Mouse (Mus musculus) regulatory T cell (primary cell): ENCODE data around the gene Mag.
"Not testable (repeated sequence)": the region's sequence is repeated elsewhere in the genome, so short reads cannot be mapped to it uniquely, and the experiment has no call there.

Experiments used
- in situ Hi-C: fragments of 300-600 bp; cut with MboI, MseI; formaldehyde crosslinking; loops from one replicate; pipeline ENCODE4 v1.15.1; 2025; ENCODE audit warnings: high pct_unique_total_duplicates

Mag gene

GRCm38 (mm10) chr7:30942365-30942764 lies 27.7 kb upstream of the Mag start:
- in situ Hi-C loops = not testable (repeated sequence)

GRCm38 (mm10) chr7:30940070-30940469 lies 25.4 kb upstream of the Mag start:
- in situ Hi-C loops = not testable (repeated sequence)

- in situ Hi-C loops = not testable (repeated sequence)
These were observed 20.9 kb upstream of the Mag start for GRCm38 (mm10) chr7:30935422-30936099.

GRCm38 (mm10) chr7:30924581-30924980 lies 9.9 kb upstream of the Mag start, which contains the start of gene Hamp2:
Gene Hamp2, minus strand, starts transcription at chr7:30924681.
- in situ Hi-C loops = not testable (repeated sequence)

GRCm38 (mm10) chr7:30924071-30924470 lies 9.4 kb upstream of the Mag start:
- in situ Hi-C loops = no loop called here

GRCm38 (mm10) chr7:30922490-30922889 lies 7.8 kb upstream of the Mag start:
- in situ Hi-C loops = not testable (repeated sequence)

- in situ Hi-C loops = no loop called here
These were observed 5.5 kb upstream of the Mag start for GRCm38 (mm10) chr7:30920217-30920616.

- in situ Hi-C loops = no loop called here
These were observed 2.5 kb upstream of the Mag start for GRCm38 (mm10) chr7:30917219-30917618.

- in situ Hi-C loops = no loop called here
These were observed 2.0 kb upstream of the Mag start for GRCm38 (mm10) chr7:30916713-30917112.

- in situ Hi-C loops = no loop called here
These were observed 4.9 kb downstream of the Mag start for GRCm38 (mm10) chr7:30909773-30910172.

- in situ Hi-C loops = no loop called here
These were observed 5.7 kb downstream of the Mag start for GRCm38 (mm10) chr7:30908992-30909431.

GRCm38 (mm10) chr7:30908277-30908991 lies 6.2 kb downstream of the Mag start:
- in situ Hi-C loops = no loop called here

- in situ Hi-C loops = no loop called here
These were observed 10.6 kb downstream of the Mag start for GRCm38 (mm10) chr7:30904042-30904441.

GRCm38 (mm10) chr7:30895217-30895616 lies 19.5 kb downstream of the Mag start:
- in situ Hi-C loops = no loop called here

- in situ Hi-C loops = no loop called here
These were observed 22.2 kb downstream of the Mag start for GRCm38 (mm10) chr7:30892515-30892914.

GRCm38 (mm10) chr7:30891746-30892145 lies 22.9 kb downstream of the Mag start:
- in situ Hi-C loops = no loop called here

- in situ Hi-C loops = no loop called here
These were observed 24.0 kb downstream of the Mag start for GRCm38 (mm10) chr7:30890681-30891080.

GRCm38 (mm10) chr7:30888786-30889185 lies 25.9 kb downstream of the Mag start:
- in situ Hi-C loops = no loop called here

- in situ Hi-C loops = no loop called here
These were observed 27.0 kb downstream of the Mag start for GRCm38 (mm10) chr7:30887568-30888188.

- in situ Hi-C loops = no loop called here
These were observed 27.8 kb downstream of the Mag start for GRCm38 (mm10) chr7:30886852-30887251.

GRCm38 (mm10) chr7:30884047-30884446 lies 30.6 kb downstream of the Mag start:
- in situ Hi-C loops = no loop called here

- in situ Hi-C loops = no loop called here
These were observed 33.3 kb downstream of the Mag start for GRCm38 (mm10) chr7:30881367-30881766.

- in situ Hi-C loops = no loop called here
These were observed 34.5 kb downstream of the Mag start, which contains the start of gene Cd22 for GRCm38 (mm10) chr7:30880176-30880575. Gene Cd22, minus strand, starts transcription at chr7:30880342.
